Mouse (Mus musculus) kidney, embryonic 15.5 days (tissue): Measurements from ENCODE around the gene Apeh. TPM values are rescaled to one million over a fixed set of nuclear protein-coding genes. Genes with fewer than 3 reads are reported as not detected.

Experiments
- ATAC-seq: fragments of 200-750 bp; cut with Nextera tagmentation; replicated peaks from 2 replicates; pipeline ENCODE4 v1.8.0; 2017; ENCODE audit warnings: moderate TSS enrichment; ENCODE audit not compliant: low FRiP score
- H3K27ac ChIP-seq: fragments of 300-500 bp; sonication (generic); 2 replicates; pipeline ENCODE4 v1.5.1; 2015; ENCODE audit warnings: mild to moderate bottlenecking, inconsistent platforms
- H3K27me3 ChIP-seq: fragments of 300-500 bp; sonication (generic); 2 replicates; pipeline ENCODE4 v1.6.1; 2015; ENCODE audit warnings: inconsistent platforms
- H3K36me3 ChIP-seq: fragments of 300-500 bp; sonication (generic); 2 replicates; pipeline ENCODE4 v1.6.1; 2015; ENCODE audit warnings: inconsistent platforms
- H3K4me1 ChIP-seq: fragments of 300-500 bp; sonication (generic); 2 replicates; pipeline ENCODE4 v1.6.1; 2015; ENCODE audit warnings: inconsistent platforms
- H3K4me2 ChIP-seq: fragments of 300-500 bp; sonication (generic); 2 replicates; pipeline ENCODE4 v1.6.1; 2015; ENCODE audit warnings: moderate library complexity, mild to moderate bottlenecking, inconsistent platforms
- H3K4me3 ChIP-seq: fragments of 300-500 bp; sonication (generic); replicated peaks from 2 replicates; pipeline ENCODE4 v1.5.1; 2015; ENCODE audit warnings: mild to moderate bottlenecking, inconsistent platforms
- H3K9ac ChIP-seq: fragments of 300-500 bp; sonication (generic); 2 replicates; pipeline ENCODE4 v1.6.1; 2015; ENCODE audit warnings: mild to moderate bottlenecking, inconsistent platforms
- H3K9me3 ChIP-seq: fragments of 300-500 bp; sonication (generic); replicated peaks from 2 replicates; pipeline ENCODE4 v1.6.1; 2016; ENCODE audit warnings: inconsistent platforms
- WGBS: fragments of 180-500 bp; shearing (Covaris S2); methylation state at CpG from one replicate; pipeline ENCODE4 v1.1.7; 2015; ENCODE audit warnings: mixed read lengths; 5-methylcytosine and 5-hydroxymethylcytosine counted together
- microRNA-seq: library from miRNA; unstranded; fragments of <30 nt; microRNA quantifications from one replicate; pipeline ENCODE4, GENCODE M21; 2016
- polyA plus RNA-seq: library from polyadenylated mRNA; unstranded; fragments of >200 nt; fragmentation: Nextera tagmentation; extraction: Ambion mirVana; gene quantifications from 2 replicates; pipeline ENCODE4 v1.2.1, GENCODE M21; 2015

Gene Apeh
- polyA plus RNA-seq, 1 experiment from 2014 or later = 76.6 TPM

GRCm38 (mm10) chr9:108044751-108045492, 49.5 kb downstream of the Apeh start:
- H3K4me2 ChIP-seq = no peak overlapping the region
- H3K4me1 ChIP-seq = peaks cover 18% of the 10 kb centered on the region
- no peak for ATAC-seq
- no peaks in the 10 kb centered on the region for H3K9me3 ChIP-seq
- H3K27ac ChIP-seq = no peak overlapping the region
- no peak overlapping the region for H3K9ac ChIP-seq
- WGBS = 96% methylated on average over 8 of the region's 8 CpGs
- H3K4me3 ChIP-seq = no peak overlapping the region
- no peaks in the 10 kb centered on the region for H3K27me3 ChIP-seq
- peaks cover 65% of the 10 kb centered on the region for H3K36me3 ChIP-seq

Small RNA genes within 50 kb of the gene (microRNA-seq; reads per million reads assigned to microRNA genes)
- not detected for gene Gm47303
- gene Mir7088 = not detected

Other genes starting within 250 kb of the Apeh start
- gene Rbm6, start 221.4 kb downstream of the Apeh start, polyA plus RNA-seq = 79.0 and 82.1 TPM in 2 replicates
- 11.5 TPM in 2 replicates for gene Mon1a, start 206.5 kb downstream of the Apeh start, polyA plus RNA-seq
- gene Mst1r, start 187.7 kb downstream of the Apeh start, polyA plus RNA-seq = 2.6 TPM in 2 replicates
- not detected in 2 replicates for gene Actl11, start 166.1 kb downstream of the Apeh start, polyA plus RNA-seq
- gene Camkv, start 158.9 kb downstream of the Apeh start, polyA plus RNA-seq = 1.6 and 2.2 TPM in 2 replicates
- gene Traip, start 144.5 kb downstream of the Apeh start, polyA plus RNA-seq = 21.8 and 25.0 TPM in 2 replicates
- 22.2 and 30.9 TPM in 2 replicates for gene Uba7, start 119.1 kb downstream of the Apeh start, polyA plus RNA-seq
- gene Gm20661, start 111.5 kb downstream of the Apeh start, polyA plus RNA-seq = 4.5 and 6.2 TPM in 2 replicates
- 61.7 and 70.4 TPM in 2 replicates for gene Inka1, start 108.7 kb downstream of the Apeh start, polyA plus RNA-seq
- 6.9 and 12.6 TPM in 2 replicates for gene Cdhr4, start 102.1 kb downstream of the Apeh start, polyA plus RNA-seq
- gene Gm20662, start 98.3 kb downstream of the Apeh start, polyA plus RNA-seq = 0.74 and 1.4 TPM in 2 replicates
- 50.8 and 54.8 TPM in 2 replicates for gene Ip6k1, start 92.1 kb downstream of the Apeh start, polyA plus RNA-seq
- 25.9 and 30.3 TPM in 2 replicates for gene Gmppb, start 45.4 kb downstream of the Apeh start, polyA plus RNA-seq
- gene Amigo3, start 41.4 kb downstream of the Apeh start, polyA plus RNA-seq = 2.2 and 2.7 TPM in 2 replicates
- 0.45 and 0.55 TPM in 2 replicates for gene Mst1, start 14.2 kb downstream of the Apeh start, polyA plus RNA-seq
- 25.2 and 33.4 TPM in 2 replicates for gene Rnf123, start 11.3 kb downstream of the Apeh start, polyA plus RNA-seq
- 0.75 and 0.77 TPM in 2 replicates for gene Bsn, start 95.8 kb upstream of the Apeh start, polyA plus RNA-seq
- 141 and 147 TPM in 2 replicates for gene Dag1, start 169.4 kb upstream of the Apeh start, polyA plus RNA-seq
- gene Nicn1, start 195.8 kb upstream of the Apeh start, polyA plus RNA-seq = 31.3 and 41.0 TPM in 2 replicates
- gene Amt, start 202.2 kb upstream of the Apeh start, polyA plus RNA-seq = 35.9 and 38.0 TPM in 2 replicates
- gene Rhoa, start 211.5 kb upstream of the Apeh start, polyA plus RNA-seq = 462 and 484 TPM in 2 replicates
- 31.6 and 32.2 TPM in 2 replicates for gene Tcta, start 211.6 kb upstream of the Apeh start, polyA plus RNA-seq
- gene Gpx1, start 244.3 kb upstream of the Apeh start, polyA plus RNA-seq = 695 and 743 TPM in 2 replicates